Mouse (Mus musculus) mouse embryonic stem cell (cell line): ENCODE results near the gene Hsd3b7.
"Not testable (repeated sequence)": the region's sequence is repeated elsewhere in the genome, so short reads cannot be mapped to it uniquely, and the experiment has no call there.

Experiments used
- in situ Hi-C, 2 experiments: fragments of 300-500 bp; cut with MboI; formaldehyde crosslinking; loops; 1 replicate in 1 of 2; 3 replicates in 1 of 2; pipeline ENCODE4 v1.14.3; 2019 to 2020; ENCODE audit warnings: low sequenced_read_pairs in 2 of 2, low pct_unique_long_range_greater_than_20kb in 1 of 2, mixed read lengths in 1 of 2; ENCODE audit not compliant: unreplicated experiment in 1 of 2

The Hsd3b7 gene

DNA sequence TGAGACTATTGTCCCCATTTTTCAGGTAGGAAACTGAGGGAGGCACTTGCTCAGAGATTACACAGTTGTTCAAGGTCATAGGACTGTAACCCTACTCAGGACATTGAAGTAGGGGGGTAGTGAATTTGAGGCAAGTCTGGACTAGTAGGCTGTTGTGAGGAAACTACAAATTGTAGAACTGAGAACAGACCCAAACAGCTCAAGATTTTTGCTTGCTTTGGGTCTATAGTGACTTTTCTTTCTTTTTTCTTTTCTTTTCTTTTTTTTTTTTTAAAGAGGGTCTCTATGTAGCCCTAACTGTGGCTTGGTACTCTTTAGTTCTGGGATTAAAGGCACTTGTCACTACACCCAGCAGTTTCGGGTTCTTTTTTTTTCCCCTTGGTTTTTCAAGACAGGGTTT is 27.8 kb upstream of the Hsd3b7 start:
- in situ Hi-C loops = no loop called here

GRCm38 (mm10) chr7:127773664-127774384 is 26.6 kb upstream of the Hsd3b7 start:
- in situ Hi-C loops = no loop called here

GRCm38 (mm10) chr7:127775837-127776236 is 24.6 kb upstream of the Hsd3b7 start:
- in situ Hi-C loops = not testable (repeated sequence)

DNA sequence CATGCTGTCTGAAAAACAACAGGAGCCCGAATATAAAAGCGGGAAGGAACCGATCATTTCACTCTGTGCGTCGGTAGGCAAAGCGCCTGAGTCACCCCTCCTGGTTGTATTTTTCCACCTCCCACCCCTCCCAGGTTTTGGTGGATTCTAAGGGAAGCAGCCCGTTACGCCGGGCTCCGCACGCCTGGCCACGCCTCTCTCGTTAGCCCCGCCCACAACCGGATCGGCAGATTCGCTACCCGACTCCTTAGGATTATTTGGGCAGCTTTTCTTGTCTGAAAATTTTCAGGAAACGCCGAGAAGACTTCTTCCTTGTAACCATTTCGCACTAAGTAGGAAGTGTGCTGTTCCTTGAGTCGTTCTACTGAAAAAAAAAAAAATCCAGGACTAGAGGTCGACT is 24.0 kb upstream of the Hsd3b7 start, which contains the start of gene Setd1a:
TSS of gene Setd1a (plus strand) at position 245 of the 400 bp plus-strand sequence.
- in situ Hi-C loops = no loop called here

- in situ Hi-C loops = no loop called here
Observed at GRCm38 (mm10) chr7:127776878-127777473, 23.4 kb upstream of the Hsd3b7 start.

GRCm38 (mm10) chr7:127777474-127778266 is 22.7 kb upstream of the Hsd3b7 start:
- in situ Hi-C loops = no loop called here

DNA sequence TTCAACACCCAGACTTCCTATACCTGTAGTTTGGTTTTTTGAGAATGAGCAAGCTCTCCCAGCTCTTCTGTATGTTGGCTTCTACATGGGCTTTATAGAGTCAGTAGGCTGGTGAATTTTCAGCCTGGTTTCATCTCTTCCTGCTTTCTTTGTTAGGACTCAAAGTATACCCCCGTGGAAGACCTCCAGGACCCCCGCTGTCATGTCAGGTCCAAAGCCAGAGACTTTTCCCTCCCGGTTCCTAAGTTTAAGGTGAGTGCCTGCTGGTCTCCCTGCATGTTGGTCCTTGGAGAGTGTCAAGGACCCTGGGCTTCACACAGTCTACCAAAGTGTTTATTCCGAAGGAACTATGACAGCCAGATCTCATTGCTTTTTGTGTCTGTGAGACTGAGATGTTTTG is 22.1 kb upstream of the Hsd3b7 start:
- in situ Hi-C loops = no loop called here

DNA sequence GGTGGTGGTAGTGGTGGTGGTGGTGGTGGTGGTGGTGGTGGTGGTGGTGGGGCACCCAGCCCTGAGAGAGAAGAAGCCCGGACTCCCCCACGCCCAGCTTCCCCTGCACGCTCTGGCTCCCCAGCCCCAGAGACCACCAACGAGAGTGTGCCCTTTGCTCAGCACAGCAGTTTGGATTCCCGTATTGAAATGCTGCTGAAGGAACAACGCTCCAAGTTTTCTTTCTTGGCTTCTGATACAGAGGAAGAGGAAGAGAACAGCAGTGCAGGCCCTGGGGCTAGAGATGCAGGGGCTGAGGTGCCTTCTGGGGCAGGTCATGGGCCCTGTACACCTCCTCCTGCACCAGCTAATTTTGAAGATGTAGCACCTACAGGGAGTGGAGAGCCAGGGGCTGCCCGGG is 15.1 kb upstream of the Hsd3b7 start, which contains the start of gene Gm49388:
TSS of gene Gm49388 (plus strand) at position 301 of the 400 bp plus-strand sequence.
- in situ Hi-C loops = no loop called here

DNA sequence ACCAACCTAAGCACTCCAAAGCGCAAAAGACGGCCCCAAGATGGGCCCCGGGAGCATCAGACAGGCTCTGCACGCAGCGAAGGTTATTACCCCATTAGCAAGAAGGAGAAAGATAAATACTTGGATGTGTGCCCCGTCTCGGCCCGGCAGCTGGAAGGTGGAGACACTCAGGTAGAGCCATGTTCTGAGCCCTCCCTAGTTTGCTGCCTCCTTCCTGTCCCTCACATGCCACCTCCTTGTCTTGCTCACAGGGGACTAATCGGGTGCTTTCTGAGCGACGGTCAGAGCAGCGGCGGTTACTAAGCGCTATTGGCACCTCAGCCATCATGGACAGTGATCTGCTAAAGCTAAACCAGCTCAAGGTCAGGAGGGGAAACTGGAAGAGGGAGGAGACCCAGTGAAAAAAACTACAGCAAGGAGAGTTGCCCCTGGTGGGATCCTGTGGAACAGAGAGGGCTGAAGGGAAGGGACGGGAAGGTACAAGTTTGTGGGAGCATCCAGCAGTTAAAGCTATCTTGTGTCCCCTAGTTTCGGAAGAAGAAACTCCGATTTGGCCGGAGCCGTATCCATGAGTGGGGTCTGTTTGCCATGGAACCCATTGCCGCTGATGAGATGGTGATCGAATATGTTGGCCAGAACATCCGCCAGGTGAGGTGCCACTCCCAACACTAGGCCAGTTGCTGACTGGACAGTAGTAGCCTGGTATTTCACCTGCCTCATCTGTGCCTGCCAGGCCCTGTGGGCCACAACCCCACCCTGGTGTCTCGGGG is 3.1 kb upstream of the Hsd3b7 start:
- in situ Hi-C loops = no loop called here

DNA sequence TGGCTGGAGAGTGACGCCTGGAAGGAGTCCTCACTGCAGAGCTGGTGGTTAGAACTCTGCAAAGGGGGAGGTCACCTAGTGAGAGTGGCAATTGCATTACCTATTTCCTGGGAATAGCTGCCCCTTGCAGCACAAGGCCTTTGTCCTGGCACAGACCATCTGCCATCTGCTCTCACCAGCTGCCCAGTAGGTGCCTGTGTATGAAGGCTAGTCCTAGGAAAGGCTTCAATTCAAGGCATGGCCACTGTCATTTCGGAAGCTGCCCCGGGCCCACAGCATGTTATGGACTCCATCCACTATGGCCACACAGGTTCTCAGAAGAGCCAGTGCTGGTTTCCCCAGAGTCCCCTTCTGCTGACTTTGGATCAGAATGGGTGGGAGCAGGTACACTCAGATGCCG is 1.8 kb upstream of the Hsd3b7 start:
- in situ Hi-C loops = no loop called here

- in situ Hi-C loops = no loop called here
Observed at GRCm38 (mm10) chr7:127799211-127799610, 1.2 kb upstream of the Hsd3b7 start.

GRCm38 (mm10) chr7:127799738-127800137 is 666 bp upstream of the Hsd3b7 start:
- in situ Hi-C loops = no loop called here

- in situ Hi-C loops = no loop called here
Observed at GRCm38 (mm10) chr7:127801010-127801621, 712 bp downstream of the Hsd3b7 start.

DNA sequence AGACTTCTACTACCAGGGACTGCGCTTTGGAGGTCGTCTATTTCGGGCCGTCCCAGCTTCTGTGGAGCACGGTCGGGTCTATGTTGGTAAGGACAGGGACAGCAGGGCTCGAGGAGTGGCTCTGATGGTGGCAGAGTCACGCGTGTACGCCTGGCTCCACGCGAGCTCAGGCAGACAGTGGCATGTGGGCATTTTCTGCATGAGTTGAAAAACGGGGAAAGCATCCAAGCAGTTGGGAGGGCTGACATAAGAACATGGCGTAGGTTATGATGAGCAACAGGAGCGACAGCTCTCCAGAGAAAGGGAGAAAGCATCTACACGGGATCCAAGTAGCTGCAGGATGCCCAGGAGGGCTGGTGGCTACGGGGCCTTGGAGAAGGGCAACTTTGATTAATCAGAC is 1.9 kb downstream of the Hsd3b7 start:
- in situ Hi-C loops = no loop called here

GRCm38 (mm10) chr7:127808821-127809220 is 8.4 kb downstream of the Hsd3b7 start:
- in situ Hi-C loops = no loop called here

DNA sequence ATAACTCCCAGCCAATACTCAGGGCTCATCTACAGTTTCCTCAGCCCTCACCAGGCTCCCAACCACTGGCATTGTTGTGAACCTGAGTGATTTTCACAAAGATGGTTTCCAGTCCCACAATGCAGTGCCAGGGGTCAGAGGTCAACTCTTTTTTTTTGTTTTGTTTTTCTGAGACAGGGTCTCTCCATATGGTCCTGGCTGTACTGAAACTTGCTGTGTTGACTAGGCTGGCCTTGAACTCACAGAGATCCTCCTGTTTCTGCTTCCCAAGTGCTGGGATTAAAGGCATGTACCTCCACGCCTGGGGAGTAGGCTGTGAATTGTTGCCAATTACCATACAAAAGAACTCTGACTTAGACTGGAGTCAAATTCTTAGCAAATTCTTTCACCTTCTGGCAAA is 9.4 kb downstream of the Hsd3b7 start:
- in situ Hi-C loops = no loop called here

DNA sequence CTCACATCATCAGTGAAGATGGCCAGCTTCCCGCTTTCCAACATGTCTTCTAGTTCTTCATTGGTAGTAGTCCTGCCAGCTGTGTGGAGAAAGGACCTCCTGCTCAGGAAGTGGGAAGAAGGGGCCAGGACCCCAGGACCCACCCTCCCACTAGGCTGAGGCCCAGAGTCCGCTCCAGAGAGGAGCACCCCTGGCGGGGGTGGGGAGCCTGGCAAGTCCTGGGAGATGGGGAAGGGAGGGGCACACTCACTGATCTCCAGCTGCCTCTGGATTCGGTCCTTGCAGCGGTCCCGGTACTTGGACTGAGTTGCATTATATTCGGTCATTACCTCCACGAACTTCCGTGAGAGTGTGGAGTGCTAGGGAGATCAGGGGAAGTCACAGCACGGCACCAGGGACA is 10.2 kb downstream of the Hsd3b7 start:
- in situ Hi-C loops = no loop called here

GRCm38 (mm10) chr7:127811240-127811639 is 10.8 kb downstream of the Hsd3b7 start:
- in situ Hi-C loops = no loop called here
